In genomic region chr4:102656494-102657036, GRCm38 (mm10) we compare ENCODE assay signal across 9 mouse cellular contexts.
A peak's percentile ranks its signal among the peaks of the same experiment; 100 is the strongest.
DNase-seq lines count a peak whose midpoint lies in the region; ATAC-seq and TF ChIP-seq lines count a peak whose summit lies in the region.
"Had no signal": no experiment of that assay in that cellular context is flagged by ENCODE, and none has a peak within 500 bp of the region (broad histone marks: within the 10 kb centered on the region; RNA-seq: fewer than 3 reads in every experiment).

No protein-coding gene starts in this region.

- no peak overlapping the region for H3K4me3 ChIP-seq in bone marrow macrophage, adult 2 months (ENCODE audit: insufficient read depth, low read length)
- H3K4me3 ChIP-seq in hindbrain, embryonic 16.5 days (ENCODE audit: low read length): no peak overlapping the region
- H3K4me3 ChIP-seq: stomach, embryonic 15.5 days had no signal

- no peak for TF ChIP-seq CTCF in bone marrow macrophage, adult 2 months (IDR thresholded peaks at IDR 0.05; ENCODE audit: low read depth, low read length)

- no peak for TF ChIP-seq POLR2A in bone marrow macrophage, adult 2 months (IDR thresholded peaks at IDR 0.05; ENCODE audit: borderline replicate concordance, low read depth, low read length)

- ATAC-seq in hindbrain, embryonic 16.5 days: peak; percentile 60; the same call in 1 of the 2 replicates

- no peaks in the 10 kb centered on the region for H3K27me3 ChIP-seq in hindbrain, embryonic 16.5 days (replicated peaks; ENCODE audit: control insufficient read depth, insufficient read depth, low read length)
- H3K27me3 ChIP-seq: stomach, embryonic 15.5 days had no signal

- no peaks in the 10 kb centered on the region for H3K36me3 ChIP-seq in hindbrain, embryonic 16.5 days (ENCODE audit: control insufficient read depth, insufficient read depth, low read length)
- H3K36me3 ChIP-seq: stomach, embryonic 15.5 days had no signal

- no peak overlapping the region for H3K4me2 ChIP-seq in hindbrain, embryonic 16.5 days (ENCODE audit: low read length)
- H3K4me2 ChIP-seq: stomach, embryonic 15.5 days had no signal

- 19% methylated on average over 3 of the region's 3 CpGs for WGBS in hindbrain, embryonic 16.5 days

- peak; percentile 14 for DNase-seq in ovary, postnatal 14 days (ENCODE audit: low spot score)
- DNase-seq in ovary, adult 18-20 months (ENCODE audit: low spot score): no peak
- peak; percentile 45 for DNase-seq in fibroblast of lung, adult 2 months (ENCODE audit: low read depth)
- peak; percentile 54 to 77 for DNase-seq in left cerebral cortex, postnatal 25 days (ENCODE audit: low spot score in 2 of 2)
- peak; percentile 34 to 51 for DNase-seq in natural killer cell, adult 2 months (ENCODE audit: low spot score in 2 of 2)
- DNase-seq in testis, postnatal 14 days (ENCODE audit: low spot score): no peak

- H3K4me1 ChIP-seq in bone marrow macrophage, adult 2 months (ENCODE audit: control insufficient read depth, insufficient read depth, low read length): peaks cover 15% of the 10 kb centered on the region
- H3K4me1 ChIP-seq in hindbrain, embryonic 16.5 days (ENCODE audit: control insufficient read depth, insufficient read depth, low read depth, low read length): no peaks in the 10 kb centered on the region
- H3K4me1 ChIP-seq: stomach, embryonic 15.5 days had no signal

- H3K9me3 ChIP-seq in hindbrain, embryonic 16.5 days (ENCODE audit: control insufficient read depth, low read length): no peaks in the 10 kb centered on the region
- H3K9me3 ChIP-seq: stomach, embryonic 15.5 days had no signal

- H3K9ac ChIP-seq in hindbrain, embryonic 16.5 days (ENCODE audit: low read depth, low read length): no peak overlapping the region
- H3K9ac ChIP-seq: stomach, embryonic 15.5 days had no signal

- intact Hi-C loops in left cerebral cortex, postnatal 25 days (cut with DNase I): loop anchor here (1.0 to 10.0 kb wide), 3 partner anchors 163 to 992 kb away; no protein-coding TSS in a partner anchor

- H3K27ac ChIP-seq in bone marrow macrophage, adult 2 months (ENCODE audit: insufficient read depth, low read depth, low read length): peak overlapping the region; percentile 40
- H3K27ac ChIP-seq in hindbrain, embryonic 16.5 days (ENCODE audit: low read depth, low read length): no peak overlapping the region
- H3K27ac ChIP-seq: stomach, embryonic 15.5 days had no signal

Comparison
In these comparisons a context has a peak if more than half of its experiments do, and no peak if none do; other contexts are left out.
1. DNase-seq: peak in ovary, postnatal 14 days (single experiment), fibroblast of lung, adult 2 months (single experiment), left cerebral cortex, postnatal 25 days (2 of 2) and natural killer cell, adult 2 months (2 of 2); none in ovary, adult 18-20 months (single experiment) and testis, postnatal 14 days (single experiment).